Mouse (Mus musculus) heart, postnatal 0 days (tissue): Measurements from ENCODE around the gene Tmprss6. TPM values are rescaled to one million over a fixed set of nuclear protein-coding genes. Genes with fewer than 3 reads are reported as not detected.

ENCODE experiments used
- ATAC-seq: fragments of 200-750 bp; cut with Nextera tagmentation; 2 replicates; pipeline ENCODE4 v1.8.0; 2017; ENCODE audit warnings: low read depth, moderate number of reproducible peaks, moderate library complexity; ENCODE audit not compliant: insufficient read depth
- DNase-seq: peaks from one replicate; pipeline ENCODE4 v3.0.0-alpha.2; 2016; ENCODE audit warnings: low spot score
- H3K27ac ChIP-seq: fragments of 300-500 bp; sonication (generic); 2 replicates; pipeline ENCODE4 v1.5.1; 2014; ENCODE audit warnings: low read depth, mild to moderate bottlenecking
- H3K27me3 ChIP-seq: fragments of 300-500 bp; sonication (generic); 2 replicates; pipeline ENCODE4 v1.6.1; 2014; ENCODE audit warnings: low read length, mixed read lengths; ENCODE audit not compliant: control insufficient read depth, insufficient read depth
- H3K36me3 ChIP-seq: fragments of 300-500 bp; sonication (generic); replicated peaks from 2 replicates; pipeline ENCODE4 v1.6.1; 2014; ENCODE audit warnings: low read length, mixed read lengths; ENCODE audit not compliant: control insufficient read depth, insufficient read depth
- H3K4me1 ChIP-seq: fragments of 300-500 bp; sonication (generic); 2 replicates; pipeline ENCODE4 v1.6.1; 2014; ENCODE audit warnings: antibody characterized with exemption; ENCODE audit not compliant: control insufficient read depth, insufficient read depth
- H3K4me2 ChIP-seq: fragments of 300-500 bp; sonication (generic); 2 replicates; pipeline ENCODE4 v1.6.1; 2014; ENCODE audit warnings: low read depth, mild to moderate bottlenecking, low read length, moderate library complexity
- H3K4me3 ChIP-seq: fragments of 300-500 bp; sonication (generic); 2 replicates; pipeline ENCODE4 v1.5.1; 2014; ENCODE audit warnings: low read depth, low read length
- H3K9ac ChIP-seq: fragments of 300-500 bp; sonication (generic); replicated peaks from 2 replicates; pipeline ENCODE4 v1.6.1; 2014; ENCODE audit warnings: low read depth, low read length, mixed read lengths
- H3K9me3 ChIP-seq: fragments of 300-500 bp; sonication (generic); replicated peaks from 2 replicates; pipeline ENCODE4 v1.6.1; 2016; ENCODE audit warnings: low read length; ENCODE audit not compliant: control insufficient read depth
- CTCF ChIP-seq: IDR thresholded peaks from 2 replicates; pipeline ENCODE4 v1.5.1; 2016; ENCODE audit warnings: antibody characterized with exemption, control low read depth, low read depth
- EP300 ChIP-seq: IDR thresholded peaks from 2 replicates; pipeline ENCODE4 v1.6.1; 2016; ENCODE audit warnings: antibody characterized with exemption, low read depth
- WGBS: fragments of 180-500 bp; shearing (Covaris S2); extraction: QIAGEN DNeasy Blood & Tissue Kit; methylation state at CpG from one replicate; pipeline ENCODE4 v1.1.7; 2014; 5-methylcytosine and 5-hydroxymethylcytosine counted together
- polyA plus RNA-seq: library from polyadenylated mRNA; unstranded; fragments of >200 nt; fragmentation: Nextera tagmentation; extraction: Ambion mirVana; gene quantifications from 2 replicates; pipeline ENCODE4 v1.2.1, GENCODE M21; 2015
- total RNA-seq: library from RNA; depleted of rRNA; stranded (reverse); fragments of >200 nt; gene quantifications from 2 replicates; pipeline ENCODE4 v1.2.3, GENCODE M21; 2014; ENCODE audit warnings: low replicate concordance

Tmprss6 gene
- total and polyA plus RNA-seq, 2 experiments from 2014 or later = 0.49 TPM; not detected in 1

DNA sequence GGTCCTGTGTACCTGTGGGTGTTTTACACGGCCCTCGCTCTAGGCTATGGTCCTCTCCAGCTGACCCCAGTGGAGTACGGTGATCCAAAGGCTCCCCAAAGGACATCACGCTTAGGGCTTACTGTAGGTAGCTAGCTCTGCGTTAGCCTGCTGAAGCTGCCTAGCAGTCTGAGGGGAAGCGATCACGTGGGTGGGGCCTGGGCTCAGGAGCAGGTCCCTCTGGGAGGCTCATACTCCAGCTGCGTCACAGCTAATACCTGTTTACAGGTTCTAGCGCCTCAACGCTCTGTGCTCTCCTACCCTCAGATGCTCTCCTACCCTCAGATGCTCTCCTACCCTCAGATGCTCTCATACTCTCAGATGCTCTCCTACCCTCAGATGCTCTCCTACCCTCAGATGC lies 37.6 kb downstream of the Tmprss6 start:
- TF ChIP-seq EP300 = no peak
- Histone ChIP-seq H3K9me3 (no peaks in the 10 kb centered on the region), H3K9ac (no peak overlapping the region), H3K4me2 (peak overlapping the region; percentile 72), H3K27me3 (peaks cover 14% of the 10 kb centered on the region), H3K4me3 (no peak overlapping the region), H3K36me3 (peaks cover 5% of the 10 kb centered on the region), H3K27ac (peak overlapping the region; percentile 75), H3K4me1 (no peaks in the 10 kb centered on the region; the same call in 1 of the 2 replicates)
- ATAC-seq = no peak
- WGBS = 86% methylated on average over 10 of the region's 10 CpGs
- no peak for DNase-seq

DNA sequence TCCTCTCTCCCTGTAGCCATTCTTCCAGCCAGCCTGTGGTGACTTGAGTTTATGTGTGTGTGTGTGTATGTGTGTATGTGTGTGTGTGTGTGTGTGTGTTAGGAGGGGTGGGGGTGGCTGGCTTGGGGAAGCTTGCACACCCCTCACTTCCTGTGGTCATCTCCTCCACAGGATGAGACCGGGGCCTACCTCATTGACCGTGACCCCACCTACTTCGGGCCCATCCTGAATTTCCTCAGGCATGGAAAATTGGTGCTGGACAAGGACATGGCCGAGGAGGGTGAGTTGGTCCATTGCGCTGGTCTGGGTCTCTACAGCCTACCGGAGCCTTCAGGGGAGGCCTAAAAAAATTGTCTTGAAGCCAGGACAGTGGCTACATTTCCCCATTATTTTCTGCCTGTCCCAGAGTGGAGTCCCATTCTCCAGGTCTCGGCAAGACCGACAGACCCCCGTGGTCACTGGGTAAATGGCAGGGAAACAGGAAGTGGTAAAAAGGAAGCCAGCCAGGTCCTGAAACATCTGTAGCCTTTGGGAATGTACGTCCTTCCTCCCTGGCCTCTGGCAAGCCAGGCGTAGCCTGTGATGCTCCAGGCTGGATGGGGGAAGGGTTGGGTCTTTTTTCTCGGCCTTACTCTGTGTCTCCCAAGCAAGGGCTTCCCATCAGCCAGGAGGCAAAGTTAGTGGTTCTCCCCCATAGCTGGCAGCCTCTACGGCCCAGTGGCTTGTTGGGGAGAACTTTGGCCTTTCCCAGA lies 38.4 kb downstream of the Tmprss6 start:
- Histone ChIP-seq H3K4me2 (peak overlapping the region; percentile 72), H3K4me3 (no peak overlapping the region), H3K27ac (peak overlapping the region; percentile 75), H3K9ac (0 out of 2 replicates have a peak overlapping the region, but pooled peaks have one; percentile 55), H3K36me3 (peaks cover 5% of the 10 kb centered on the region), H3K27me3 (peaks cover 14% of the 10 kb centered on the region), H3K4me1 (no peaks in the 10 kb centered on the region), H3K9me3 (no peaks in the 10 kb centered on the region)
- TF ChIP-seq CTCF (no peak), EP300 (0 out of 2 replicates have a peak, but pooled peaks have one; percentile 11)
- 64% methylated on average over 13 of the region's 13 CpGs for WGBS
- DNase-seq (no peak), ATAC-seq (peak; percentile 34)

DNA sequence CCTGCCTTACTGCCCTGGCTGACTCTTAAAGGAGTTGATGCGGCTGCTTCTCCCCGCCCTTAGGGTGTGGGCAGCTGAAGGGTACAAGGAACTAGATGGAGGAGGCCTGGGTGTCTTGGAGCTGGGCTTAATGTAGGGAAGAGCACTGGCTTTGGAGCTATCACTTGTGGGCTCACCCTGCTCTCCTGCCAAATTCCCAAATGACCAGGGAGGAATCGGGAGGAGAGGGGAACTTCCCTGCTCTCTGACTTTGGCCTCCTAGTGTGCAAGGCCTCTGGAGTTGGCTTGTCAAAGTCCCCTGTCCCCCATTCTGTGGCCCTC lies 39.3 kb downstream of the Tmprss6 start:
- peak overlapping the region; percentile 55 for H3K9ac ChIP-seq
- WGBS = 28% methylated on average over 3 of the region's 3 CpGs
- no peaks in the 10 kb centered on the region for H3K4me1 ChIP-seq
- DNase-seq (no peak), ATAC-seq (no peak)
- H3K4me2 ChIP-seq = peak overlapping the region; percentile 72
- H3K9me3 ChIP-seq = no peaks in the 10 kb centered on the region
- H3K27me3 ChIP-seq = peaks cover 18% of the 10 kb centered on the region
- peaks cover 5% of the 10 kb centered on the region for H3K36me3 ChIP-seq
- peak overlapping the region; percentile 58 for H3K4me3 ChIP-seq
- peak overlapping the region; percentile 75 for H3K27ac ChIP-seq
- TF ChIP-seq CTCF (no peak), EP300 (no peak)

DNA sequence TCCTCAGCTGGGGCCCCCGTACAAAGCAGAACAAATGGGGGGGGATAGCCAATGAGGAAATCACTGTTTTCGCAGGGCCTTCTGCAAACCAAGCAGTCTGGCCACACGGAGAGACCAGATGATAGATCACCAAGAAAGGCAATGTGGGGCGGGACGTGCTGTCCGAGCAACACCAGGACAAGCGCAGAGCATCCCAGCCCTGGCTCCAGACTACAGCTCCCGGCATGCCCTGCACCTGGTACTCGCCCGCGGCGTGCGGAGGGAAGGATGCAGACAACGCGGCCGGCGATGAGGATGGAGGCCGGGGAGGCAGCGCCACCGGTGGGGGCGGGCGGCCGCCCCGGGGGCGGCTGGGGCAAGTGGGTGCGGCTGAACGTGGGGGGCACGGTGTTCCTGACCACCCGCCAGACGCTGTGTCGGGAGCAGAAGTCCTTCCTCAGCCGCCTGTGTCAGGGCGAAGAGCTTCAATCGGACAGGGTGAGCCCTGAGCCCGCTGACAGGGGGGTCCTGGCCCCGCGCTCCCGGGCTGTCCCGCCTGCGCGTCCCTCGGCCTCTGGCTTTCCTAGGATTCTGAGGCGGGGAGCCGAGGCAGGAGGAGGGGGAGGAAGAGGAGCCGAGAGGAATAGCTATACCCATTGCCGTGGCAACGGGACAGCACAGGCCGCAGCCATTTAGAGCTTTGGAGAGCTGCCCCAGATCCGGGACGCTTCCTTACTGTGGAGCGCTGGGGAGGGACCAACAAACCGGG lies 39.9 kb downstream of the Tmprss6 start, which contains the start of gene Kctd17:
Gene Kctd17, plus strand, starts transcription at position 174 of the 748 bp plus-strand sequence.
- 2% methylated on average over 47 of the region's 52 CpGs for WGBS
- Histone ChIP-seq H3K27me3 (peaks cover 18% of the 10 kb centered on the region), H3K27ac (peak within 1 kb of the TSS; percentile 75), H3K9ac (peak within 1 kb of the TSS; percentile 55), H3K36me3 (peaks cover 5% of the 10 kb centered on the region; the same call in 1 of the 2 replicates), H3K4me1 (no peaks in the 10 kb centered on the region), H3K4me2 (peak within 1 kb of the TSS; percentile 72), H3K4me3 (peak within 1 kb of the TSS; percentile 58), H3K9me3 (no peaks in the 10 kb centered on the region)
- DNase-seq = peak; percentile 32
- TF ChIP-seq EP300 (no peak; the same call in 1 of the 2 replicates), CTCF (no peak)
- ATAC-seq = peak; percentile 72

DNA sequence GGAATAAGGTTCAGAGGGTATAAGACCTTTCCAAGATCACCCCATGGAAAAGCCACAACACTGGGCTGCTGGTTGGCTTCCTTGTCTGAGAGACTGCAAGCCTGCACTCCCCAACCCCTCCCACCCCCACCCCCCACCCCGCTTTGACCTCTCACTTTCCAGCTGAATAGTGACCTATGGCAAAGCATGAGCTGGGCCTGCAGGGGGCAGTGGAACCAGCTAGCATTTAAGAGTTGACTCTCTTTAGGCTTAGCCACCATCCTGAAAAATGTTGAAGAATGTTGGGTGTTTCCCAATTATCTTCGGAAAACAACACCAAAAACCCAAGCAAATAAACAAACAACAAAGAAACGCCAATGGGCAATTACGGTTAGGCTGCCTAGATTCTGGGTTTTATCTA lies 43.2 kb downstream of the Tmprss6 start:
- ATAC-seq = no peak
- Histone ChIP-seq H3K27me3 (peaks cover 23% of the 10 kb centered on the region), H3K4me1 (no peaks in the 10 kb centered on the region), H3K9me3 (no peaks in the 10 kb centered on the region), H3K9ac (no peak overlapping the region), H3K36me3 (no peaks in the 10 kb centered on the region), H3K4me3 (no peak overlapping the region), H3K4me2 (no peak overlapping the region), H3K27ac (no peak overlapping the region)
- no peak for DNase-seq
- WGBS = 54% methylated on average over 4 of the region's 4 CpGs
- no peak for TF ChIP-seq EP300
- no peak for TF ChIP-seq CTCF
